Mouse (Mus musculus) liver, adult 2 months (tissue): ENCODE measurements at regions not wholly inside any gene's neighbourhood (a gene's known extent, or its start where the extent isn't known, plus 50 kb on each side); places are given as distances from the start of the nearest gene placed in this dataset.

Experiments
- CTCF ChIP-seq: fragments of 200-500 bp; IDR thresholded peaks from 2 replicates; pipeline ENCODE4 v1.5.1; 2011; ENCODE audit warnings: low read depth, low read length, control low read depth
- POLR2A ChIP-seq: fragments of 200-500 bp; IDR thresholded peaks from 2 replicates; pipeline ENCODE4 v1.6.1; 2011; ENCODE audit warnings: low read length, control low read depth; ENCODE audit not compliant: insufficient read depth; ENCODE audit errors: extremely low read depth

DNA sequence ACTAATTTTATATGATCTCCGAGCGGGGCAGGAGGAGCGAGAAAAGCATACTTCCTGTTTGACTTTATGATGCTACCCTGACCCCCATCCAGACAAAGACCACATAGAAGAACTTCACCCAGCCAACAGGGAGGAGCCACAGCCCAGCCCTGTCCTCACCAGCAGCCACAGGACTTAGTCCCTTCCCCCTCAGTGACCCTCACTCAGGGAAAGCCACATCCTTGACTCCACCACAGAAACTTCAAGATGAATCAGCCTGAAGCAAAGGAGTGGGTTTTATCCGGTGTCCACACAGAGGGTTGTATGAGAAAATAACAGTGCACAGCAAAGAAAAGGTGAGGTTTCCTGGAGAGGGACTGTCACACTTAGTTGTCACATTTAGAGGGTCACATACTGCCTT lies 141.4 kb upstream of the Jarid2 start:
- TF ChIP-seq CTCF (no peak), POLR2A (no peak)
